ENCODE assay signal across 24 mouse cellular contexts in genomic region chr10:17610592-17610991, GRCm38 (mm10).
"Had no signal": no experiment of that assay in that cellular context is flagged by ENCODE, and none has a peak within 500 bp of the region (broad histone marks: within the 10 kb centered on the region; RNA-seq: fewer than 3 reads in every experiment).

No protein-coding gene starts in this region.

- H3K27ac ChIP-seq: gastrocnemius, adult 2 months; hindbrain, embryonic 10.5 days; hindbrain, embryonic 13.5 days; hindbrain, embryonic 15.5 days; hindbrain, postnatal 0 days; kidney, embryonic 15.5 days; kidney, postnatal 0 days; limb, embryonic 13.5 days; limb, embryonic 15.5 days; liver, embryonic 12.5 days had no signal

- ATAC-seq: hindbrain, postnatal 0 days; liver, embryonic 12.5 days had no signal

- H3K4me1 ChIP-seq: heart, embryonic 12.5 days; hindbrain, embryonic 10.5 days; hindbrain, embryonic 13.5 days; hindbrain, embryonic 15.5 days; kidney, embryonic 15.5 days; limb, embryonic 13.5 days; limb, embryonic 15.5 days; liver, embryonic 12.5 days had no signal

- H3K36me3 ChIP-seq: heart, embryonic 12.5 days; hindbrain, embryonic 10.5 days; hindbrain, embryonic 13.5 days; hindbrain, embryonic 15.5 days; kidney, embryonic 15.5 days; limb, embryonic 13.5 days; limb, embryonic 15.5 days; liver, embryonic 12.5 days had no signal

- H3K4me3 ChIP-seq: gastrocnemius, adult 2 months; heart, embryonic 12.5 days; hindbrain, embryonic 10.5 days; hindbrain, embryonic 13.5 days; hindbrain, embryonic 15.5 days; kidney, embryonic 15.5 days; limb, embryonic 13.5 days; limb, embryonic 15.5 days; liver, embryonic 12.5 days had no signal

- H3K9me3 ChIP-seq: heart, embryonic 12.5 days; hindbrain, embryonic 10.5 days; hindbrain, embryonic 13.5 days; hindbrain, embryonic 15.5 days; kidney, embryonic 15.5 days; limb, embryonic 13.5 days; limb, embryonic 15.5 days; liver, embryonic 12.5 days had no signal

- H3K4me2 ChIP-seq: heart, embryonic 12.5 days; hindbrain, embryonic 13.5 days; hindbrain, embryonic 15.5 days; kidney, embryonic 15.5 days; limb, embryonic 13.5 days; limb, embryonic 15.5 days; liver, embryonic 12.5 days had no signal

- H3K9ac ChIP-seq: heart, embryonic 12.5 days; hindbrain, embryonic 13.5 days; hindbrain, embryonic 15.5 days; kidney, embryonic 15.5 days; limb, embryonic 13.5 days; limb, embryonic 15.5 days; liver, embryonic 12.5 days had no signal

- H3K27me3 ChIP-seq: heart, embryonic 12.5 days; hindbrain, embryonic 13.5 days; hindbrain, embryonic 15.5 days; kidney, embryonic 15.5 days; limb, embryonic 13.5 days; limb, embryonic 15.5 days; liver, embryonic 12.5 days had no signal

- DNase-seq: gastrocnemius, adult 2 months; gastrocnemius, postnatal 10 days; gastrocnemius, postnatal 25 days; heart, adult 18-20 months; heart, postnatal 10 days; heart, postnatal 4 days; kidney, adult 11 months; kidney, adult 2 months; kidney, adult 9 months; kidney, postnatal 14 days; kidney, postnatal 36 days; layer of hippocampus, adult 9-11 months; layer of hippocampus, postnatal 36 days; left cerebral cortex, postnatal 4 days had no signal
